In genomic region chr4:84359996-84360395, GRCm38 (mm10) we compare ENCODE assay signal across 23 mouse cellular contexts.
"Had no signal": no experiment of that assay in that cellular context is flagged by ENCODE, and none has a peak within 500 bp of the region (broad histone marks: within the 10 kb centered on the region; RNA-seq: fewer than 3 reads in every experiment).

No protein-coding gene starts in this region.

- H3K36me3 ChIP-seq: heart, embryonic 13.5 days; heart, embryonic 15.5 days; hindbrain, embryonic 13.5 days; hindbrain, embryonic 15.5 days; kidney, embryonic 15.5 days; limb, embryonic 10.5 days; limb, embryonic 12.5 days; liver, embryonic 13.5 days; liver, embryonic 15.5 days had no signal

- DNase-seq: gastrocnemius, postnatal 10 days; gastrocnemius, postnatal 25 days; heart, adult 11 months; heart, adult 2 months; heart, postnatal 4 days; kidney, adult 11 months; kidney, adult 2 months; kidney, adult 9 months; kidney, postnatal 14 days; kidney, postnatal 36 days; liver, embryonic 13.5 days had no signal

- H3K4me3 ChIP-seq: heart, adult 2 months; heart, embryonic 13.5 days; heart, embryonic 15.5 days; hindbrain, embryonic 13.5 days; hindbrain, embryonic 15.5 days; kidney, embryonic 15.5 days; left cerebral cortex, adult 2 months; limb, embryonic 10.5 days; limb, embryonic 12.5 days; liver, embryonic 13.5 days; liver, embryonic 15.5 days had no signal

- ATAC-seq: hindbrain, postnatal 0 days; intestine, embryonic 16.5 days had no signal

- H3K27ac ChIP-seq: heart, adult 2 months; heart, embryonic 13.5 days; heart, embryonic 15.5 days; hindbrain, embryonic 13.5 days; hindbrain, embryonic 15.5 days; hindbrain, postnatal 0 days; kidney, embryonic 15.5 days; kidney, postnatal 0 days; left cerebral cortex, adult 2 months; limb, embryonic 12.5 days; liver, embryonic 13.5 days; liver, embryonic 15.5 days had no signal

- H3K27me3 ChIP-seq: heart, embryonic 13.5 days; heart, embryonic 15.5 days; hindbrain, embryonic 13.5 days; hindbrain, embryonic 15.5 days; kidney, embryonic 15.5 days; limb, embryonic 12.5 days; liver, embryonic 13.5 days; liver, embryonic 15.5 days had no signal

- H3K9ac ChIP-seq: heart, embryonic 13.5 days; heart, embryonic 15.5 days; hindbrain, embryonic 13.5 days; hindbrain, embryonic 15.5 days; kidney, embryonic 15.5 days; limb, embryonic 12.5 days; liver, embryonic 13.5 days; liver, embryonic 15.5 days had no signal

- H3K4me1 ChIP-seq: liver, embryonic 13.5 days; liver, embryonic 15.5 days had no signal
